Mouse (Mus musculus): Measurements from ENCODE around the gene Fcho2. TPM values are rescaled to one million over a fixed set of nuclear protein-coding genes. Genes with fewer than 3 reads are reported as not detected.

Fcho2 gene
- polyA plus RNA-seq, 1 experiment from 2014 or later = 23.5 TPM

- ATAC-seq (ENCODE audit: low FRiP score) (no peak), DNase-seq (ENCODE audit: low spot score) (no peak)
- no peaks in the 10 kb centered on the region for H3K36me3 ChIP-seq (replicated peaks; ENCODE audit: control insufficient read depth, insufficient read depth)
- WGBS = 84% methylated on average over 4 of the region's 4 CpGs
- no peaks in the 10 kb centered on the region for H3K4me1 ChIP-seq (replicated peaks; ENCODE audit: control insufficient read depth, insufficient read depth, low read length)
- H3K4me3 ChIP-seq (replicated peaks; ENCODE audit: low read length) = no peak overlapping the region
- no peak overlapping the region for H3K9ac ChIP-seq
- H3K27ac ChIP-seq = no peak overlapping the region
- no peaks in the 10 kb centered on the region for H3K9me3 ChIP-seq (ENCODE audit: control insufficient read depth, low read length)
- H3K4me2 ChIP-seq (replicated peaks) = no peak overlapping the region
- H3K27me3 ChIP-seq (ENCODE audit: control insufficient read depth, insufficient read depth, low read length) = no peaks in the 10 kb centered on the region
Observed at GRCm38 (mm10) chr13:98705501-98705900, 109.7 kb downstream of the Fcho2 start.

- Histone ChIP-seq H3K9me3 (ENCODE audit: control insufficient read depth, low read length) (no peaks in the 10 kb centered on the region), H3K27ac (no peak overlapping the region), H3K4me3 (replicated peaks; ENCODE audit: low read length) (no peak overlapping the region), H3K36me3 (replicated peaks; ENCODE audit: control insufficient read depth, insufficient read depth) (no peaks in the 10 kb centered on the region), H3K4me1 (replicated peaks; ENCODE audit: control insufficient read depth, insufficient read depth, low read length) (no peaks in the 10 kb centered on the region), H3K9ac (no peak overlapping the region), H3K27me3 (ENCODE audit: control insufficient read depth, insufficient read depth, low read length) (no peaks in the 10 kb centered on the region), H3K4me2 (replicated peaks) (no peak overlapping the region)
- ATAC-seq (ENCODE audit: low FRiP score) = no peak
- 89% methylated on average over 8 of the region's 8 CpGs for WGBS
- no peak for DNase-seq (ENCODE audit: low spot score)
Observed at GRCm38 (mm10) chr13:98703786-98704185, 111.5 kb downstream of the Fcho2 start.

GRCm38 (mm10) chr13:98702361-98702760 is 112.9 kb downstream of the Fcho2 start:
- no peak for ATAC-seq (ENCODE audit: low FRiP score)
- WGBS = 90% methylated on average over 8 of the region's 8 CpGs
- H3K36me3 ChIP-seq (replicated peaks; ENCODE audit: control insufficient read depth, insufficient read depth) = no peaks in the 10 kb centered on the region

GRCm38 (mm10) chr13:98701309-98701675 is 114.0 kb downstream of the Fcho2 start:
- no peak overlapping the region for H3K9ac ChIP-seq
- 85% methylated on average over 5 of the region's 5 CpGs for WGBS
- H3K9me3 ChIP-seq (ENCODE audit: control insufficient read depth, low read length) = no peaks in the 10 kb centered on the region
- no peak for ATAC-seq (ENCODE audit: low FRiP score)
- H3K4me3 ChIP-seq (replicated peaks; ENCODE audit: low read length) = no peak overlapping the region
- H3K4me1 ChIP-seq (replicated peaks; ENCODE audit: control insufficient read depth, insufficient read depth, low read length) = no peaks in the 10 kb centered on the region
- H3K4me2 ChIP-seq (replicated peaks) = no peak overlapping the region
- no peak overlapping the region for H3K27ac ChIP-seq
- no peaks in the 10 kb centered on the region for H3K27me3 ChIP-seq (ENCODE audit: control insufficient read depth, insufficient read depth, low read length)
- H3K36me3 ChIP-seq (replicated peaks; ENCODE audit: control insufficient read depth, insufficient read depth) = no peaks in the 10 kb centered on the region
- DNase-seq (ENCODE audit: low spot score) = no peak

More at GRCm38 (mm10) chr13:98702361-98702760, 112.9 kb downstream of the Fcho2 start:
- no peak for DNase-seq (ENCODE audit: low spot score)
- Histone ChIP-seq H3K9me3 (ENCODE audit: control insufficient read depth, low read length) (no peaks in the 10 kb centered on the region), H3K9ac (no peak overlapping the region), H3K4me2 (replicated peaks) (no peak overlapping the region), H3K27me3 (ENCODE audit: control insufficient read depth, insufficient read depth, low read length) (no peaks in the 10 kb centered on the region), H3K27ac (no peak overlapping the region), H3K4me1 (replicated peaks; ENCODE audit: control insufficient read depth, insufficient read depth, low read length) (no peaks in the 10 kb centered on the region), H3K4me3 (replicated peaks; ENCODE audit: low read length) (no peak overlapping the region)

GRCm38 (mm10) chr13:98700661-98701308 is 114.5 kb downstream of the Fcho2 start:
- 64% methylated on average over 10 of the region's 10 CpGs for WGBS
- ATAC-seq (ENCODE audit: low FRiP score) = no peak
- no peak for DNase-seq (ENCODE audit: low spot score)
- H3K27me3 ChIP-seq (ENCODE audit: control insufficient read depth, insufficient read depth, low read length) = 0 out of 2 replicates have a peak, but pooled peaks cover 3% of the 10 kb centered on the region
- H3K9ac ChIP-seq = no peak overlapping the region
- no peaks in the 10 kb centered on the region for H3K9me3 ChIP-seq (ENCODE audit: control insufficient read depth, low read length)
- no peaks in the 10 kb centered on the region for H3K4me1 ChIP-seq (replicated peaks; ENCODE audit: control insufficient read depth, insufficient read depth, low read length)
- no peaks in the 10 kb centered on the region for H3K36me3 ChIP-seq (replicated peaks; ENCODE audit: control insufficient read depth, insufficient read depth)
- H3K27ac ChIP-seq = no peak overlapping the region
- H3K4me3 ChIP-seq (replicated peaks; ENCODE audit: low read length) = no peak overlapping the region
- H3K4me2 ChIP-seq (replicated peaks) = no peak overlapping the region

GRCm38 (mm10) chr13:98699982-98700540 is 115.2 kb downstream of the Fcho2 start:
- no peak for DNase-seq (ENCODE audit: low spot score)
- H3K27ac ChIP-seq = no peak overlapping the region
- no peak overlapping the region for H3K4me2 ChIP-seq (replicated peaks)
- H3K9ac ChIP-seq = no peak overlapping the region
- 0 out of 2 replicates have a peak, but pooled peaks cover 2% of the 10 kb centered on the region for H3K4me1 ChIP-seq (replicated peaks; ENCODE audit: control insufficient read depth, insufficient read depth, low read length)
- no peaks in the 10 kb centered on the region for H3K9me3 ChIP-seq (ENCODE audit: control insufficient read depth, low read length)
- no peak overlapping the region for H3K4me3 ChIP-seq (replicated peaks; ENCODE audit: low read length)
- ATAC-seq (ENCODE audit: low FRiP score) = no peak
- no peaks in the 10 kb centered on the region for H3K36me3 ChIP-seq (replicated peaks; ENCODE audit: control insufficient read depth, insufficient read depth)
- peaks cover 10% of the 10 kb centered on the region for H3K27me3 ChIP-seq (ENCODE audit: control insufficient read depth, insufficient read depth, low read length)
- 93% methylated on average over 5 of the region's 5 CpGs for WGBS

GRCm38 (mm10) chr13:98699051-98699744 is 116.1 kb downstream of the Fcho2 start:
- Histone ChIP-seq H3K9me3 (ENCODE audit: control insufficient read depth, low read length) (no peaks in the 10 kb centered on the region), H3K36me3 (replicated peaks; ENCODE audit: control insufficient read depth, insufficient read depth) (no peaks in the 10 kb centered on the region), H3K4me3 (replicated peaks; ENCODE audit: low read length) (no peak overlapping the region), H3K4me2 (replicated peaks) (no peak overlapping the region), H3K4me1 (replicated peaks; ENCODE audit: control insufficient read depth, insufficient read depth, low read length) (0 out of 2 replicates have a peak, but pooled peaks cover 5% of the 10 kb centered on the region), H3K27ac (no peak overlapping the region), H3K27me3 (ENCODE audit: control insufficient read depth, insufficient read depth, low read length) (peaks cover 17% of the 10 kb centered on the region), H3K9ac (no peak overlapping the region)
- ATAC-seq (ENCODE audit: low FRiP score) (no peak), DNase-seq (ENCODE audit: low spot score) (no peak)
- WGBS = 82% methylated on average over 14 of the region's 14 CpGs

- ATAC-seq (ENCODE audit: low FRiP score) = no peak
- 88% methylated on average over 3 of the region's 3 CpGs for WGBS
Observed at GRCm38 (mm10) chr13:98696716-98697115, 118.5 kb downstream of the Fcho2 start.

GRCm38 (mm10) chr13:98695546-98695945 is 119.7 kb downstream of the Fcho2 start:
- Histone ChIP-seq H3K9ac (no peak overlapping the region), H3K27ac (no peak overlapping the region), H3K4me3 (replicated peaks; ENCODE audit: low read length) (no peak overlapping the region), H3K27me3 (ENCODE audit: control insufficient read depth, insufficient read depth, low read length) (peaks cover 22% of the 10 kb centered on the region), H3K36me3 (replicated peaks; ENCODE audit: control insufficient read depth, insufficient read depth) (no peaks in the 10 kb centered on the region), H3K9me3 (ENCODE audit: control insufficient read depth, low read length) (no peaks in the 10 kb centered on the region), H3K4me1 (replicated peaks; ENCODE audit: control insufficient read depth, insufficient read depth, low read length) (0 out of 2 replicates have a peak, but pooled peaks cover 5% of the 10 kb centered on the region), H3K4me2 (replicated peaks) (no peak overlapping the region)
- ATAC-seq (ENCODE audit: low FRiP score) = no peak
- no peak for DNase-seq (ENCODE audit: low spot score)
- 46% methylated on average over 2 of the region's 2 CpGs for WGBS

More at GRCm38 (mm10) chr13:98696716-98697115, 118.5 kb downstream of the Fcho2 start:
- Histone ChIP-seq H3K9ac (no peak overlapping the region), H3K4me2 (replicated peaks) (no peak overlapping the region), H3K27me3 (ENCODE audit: control insufficient read depth, insufficient read depth, low read length) (peaks cover 22% of the 10 kb centered on the region), H3K4me1 (replicated peaks; ENCODE audit: control insufficient read depth, insufficient read depth, low read length) (0 out of 2 replicates have a peak, but pooled peaks cover 5% of the 10 kb centered on the region), H3K4me3 (replicated peaks; ENCODE audit: low read length) (no peak overlapping the region), H3K9me3 (ENCODE audit: control insufficient read depth, low read length) (no peaks in the 10 kb centered on the region), H3K27ac (no peak overlapping the region), H3K36me3 (replicated peaks; ENCODE audit: control insufficient read depth, insufficient read depth) (no peaks in the 10 kb centered on the region)
- no peak for DNase-seq (ENCODE audit: low spot score)

Data from hindbrain, embryonic 14.5 days (tissue).